Mouse (Mus musculus) limb, embryonic 10.5 days (tissue): ENCODE measurements around the gene Mgat5. TPM values are rescaled to one million over a fixed set of nuclear protein-coding genes. Genes with fewer than 3 reads are reported as not detected.

Experiments
- DNase-seq: peaks from one replicate; pipeline ENCODE4 v3.0.0-alpha.2; 2017; ENCODE audit warnings: low spot score
- H3K27ac ChIP-seq: fragments of 300-500 bp; sonication (generic); 2 replicates; pipeline ENCODE4 v1.5.1; 2016; ENCODE audit warnings: mild to moderate bottlenecking
- H3K27me3 ChIP-seq: fragments of 300-500 bp; sonication (generic); 2 replicates; pipeline ENCODE4 v1.6.1; 2016; ENCODE audit warnings: low read depth, mild to moderate bottlenecking; ENCODE audit not compliant: poor library complexity, severe bottlenecking
- H3K36me3 ChIP-seq: fragments of 300-500 bp; sonication (generic); 2 replicates; pipeline ENCODE4 v1.6.1; 2016; ENCODE audit warnings: mild to moderate bottlenecking, moderate library complexity
- H3K4me1 ChIP-seq: fragments of 300-500 bp; sonication (generic); 2 replicates; pipeline ENCODE4 v1.6.1; 2016
- H3K4me3 ChIP-seq: fragments of 300-500 bp; sonication (generic); 2 replicates; pipeline ENCODE4 v1.5.1; 2016; ENCODE audit warnings: mild to moderate bottlenecking, moderate library complexity
- H3K9me3 ChIP-seq: fragments of 300-500 bp; sonication (generic); replicated peaks from 2 replicates; pipeline ENCODE4 v1.6.1; 2016; ENCODE audit warnings: mild to moderate bottlenecking
- WGBS: fragments of 180-500 bp; shearing (Covaris S2); methylation state at CpG from one replicate; pipeline ENCODE4 v1.1.7; 2016; 5-methylcytosine and 5-hydroxymethylcytosine counted together
- polyA plus RNA-seq: library from polyadenylated mRNA; unstranded; fragments of >200 nt; fragmentation: Nextera tagmentation; extraction: Ambion mirVana; gene quantifications from 2 replicates; pipeline ENCODE4 v1.2.1, GENCODE M21; 2016

The Mgat5 gene
- polyA plus RNA-seq, 1 experiment from 2014 or later: 5.1 TPM

DNA sequence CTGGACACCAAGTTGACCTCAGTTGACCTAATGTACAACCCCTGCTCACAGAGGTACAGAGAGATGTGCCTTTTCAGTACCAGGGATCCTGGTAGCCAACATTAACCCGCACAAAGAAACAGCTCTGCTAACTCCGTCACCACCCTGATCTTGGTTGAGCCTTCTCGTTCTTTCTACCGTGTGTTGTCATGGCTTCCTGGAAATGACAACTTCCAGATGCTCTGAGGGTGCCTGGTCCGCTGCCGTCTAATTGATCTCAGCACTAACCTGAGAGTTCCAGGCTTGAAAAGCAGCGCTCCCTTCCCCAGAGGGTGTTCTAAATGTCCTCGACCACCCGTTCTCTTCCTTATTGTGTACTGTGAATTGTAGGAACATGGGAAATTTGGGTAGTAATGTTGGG, 112.7 kb downstream of the Mgat5 start:
- Histone ChIP-seq H3K36me3 (no peaks in the 10 kb centered on the region), H3K4me1 (peaks cover 27% of the 10 kb centered on the region; the same call in 1 of the 2 replicates), H3K27me3 (no peaks in the 10 kb centered on the region), H3K27ac (no peak overlapping the region), H3K4me3 (no peak overlapping the region), H3K9me3 (no peaks in the 10 kb centered on the region)
- WGBS: 43% methylated on average over 9 of the region's 9 CpGs
- DNase-seq: no peak

GRCm38 (mm10) chr1:127318486-127318885, 113.7 kb downstream of the Mgat5 start:
- Histone ChIP-seq H3K4me1 (peaks cover 27% of the 10 kb centered on the region; the same call in 1 of the 2 replicates), H3K4me3 (no peak overlapping the region), H3K36me3 (peaks cover 5% of the 10 kb centered on the region), H3K27me3 (no peaks in the 10 kb centered on the region), H3K9me3 (no peaks in the 10 kb centered on the region), H3K27ac (no peak overlapping the region)
- DNase-seq: no peak
- WGBS: 88% methylated on average over 7 of the region's 7 CpGs

DNA sequence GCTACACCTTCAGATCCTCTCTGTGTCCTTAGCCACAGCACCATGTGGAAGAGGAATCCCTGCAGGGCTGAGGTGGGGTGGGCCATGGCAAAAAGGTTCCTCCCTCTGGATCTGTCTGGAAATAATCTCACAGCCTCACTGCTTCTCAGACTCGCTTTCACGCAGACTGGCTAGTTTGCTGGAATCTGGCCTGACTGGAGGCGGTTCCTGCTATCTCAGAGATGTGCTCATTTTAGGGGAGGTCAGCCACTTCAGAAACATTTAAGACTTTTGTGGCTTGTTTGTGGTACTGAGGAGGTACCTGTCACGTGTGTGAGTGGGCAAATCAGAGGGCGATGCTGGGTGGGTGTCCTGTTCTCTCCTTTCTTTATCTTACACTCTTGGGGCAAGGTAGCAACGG, 115.0 kb downstream of the Mgat5 start:
- H3K9me3 ChIP-seq: no peaks in the 10 kb centered on the region
- no peak overlapping the region for H3K4me3 ChIP-seq
- WGBS: 83% methylated on average over 6 of the region's 6 CpGs
- no peak for DNase-seq
- H3K4me1 ChIP-seq: peaks cover 18% of the 10 kb centered on the region; the same call in 1 of the 2 replicates
- no peaks in the 10 kb centered on the region for H3K27me3 ChIP-seq
- no peak overlapping the region for H3K27ac ChIP-seq
- H3K36me3 ChIP-seq: peaks cover 7% of the 10 kb centered on the region

DNA sequence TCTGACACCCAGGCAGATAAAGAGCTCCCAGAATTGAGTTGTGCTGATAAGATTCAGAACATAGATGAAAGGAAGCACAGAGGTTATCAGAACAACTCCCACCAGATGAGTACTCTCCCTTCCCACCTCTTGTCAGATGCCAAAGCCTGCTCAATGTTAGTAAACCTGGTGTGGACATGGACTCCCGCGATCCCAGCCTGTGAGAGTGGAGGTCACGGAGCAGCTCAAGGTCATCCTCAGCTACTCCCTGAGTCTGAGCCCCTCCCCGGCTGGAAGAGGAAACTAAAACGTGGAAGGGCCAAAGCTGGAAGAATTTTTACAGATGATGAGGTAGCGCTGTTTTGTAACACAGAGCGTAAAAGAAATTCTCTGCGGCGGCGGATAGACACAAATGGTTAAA, 116.1 kb downstream of the Mgat5 start:
- 85% methylated on average over 10 of the region's 10 CpGs for WGBS
- no peak overlapping the region for H3K4me3 ChIP-seq
- H3K4me1 ChIP-seq: peaks cover 18% of the 10 kb centered on the region; the same call in 1 of the 2 replicates
- no peak overlapping the region for H3K27ac ChIP-seq
- H3K9me3 ChIP-seq: no peaks in the 10 kb centered on the region
- H3K36me3 ChIP-seq: peaks cover 7% of the 10 kb centered on the region
- no peaks in the 10 kb centered on the region for H3K27me3 ChIP-seq
- no peak for DNase-seq

GRCm38 (mm10) chr1:127321638-127322037, 116.8 kb downstream of the Mgat5 start:
- WGBS: 74% methylated on average over 3 of the region's 3 CpGs
- Histone ChIP-seq H3K4me3 (no peak overlapping the region), H3K27me3 (no peaks in the 10 kb centered on the region), H3K27ac (no peak overlapping the region), H3K36me3 (peaks cover 7% of the 10 kb centered on the region), H3K4me1 (peaks cover 18% of the 10 kb centered on the region; the same call in 1 of the 2 replicates), H3K9me3 (no peaks in the 10 kb centered on the region)
- DNase-seq: no peak

DNA sequence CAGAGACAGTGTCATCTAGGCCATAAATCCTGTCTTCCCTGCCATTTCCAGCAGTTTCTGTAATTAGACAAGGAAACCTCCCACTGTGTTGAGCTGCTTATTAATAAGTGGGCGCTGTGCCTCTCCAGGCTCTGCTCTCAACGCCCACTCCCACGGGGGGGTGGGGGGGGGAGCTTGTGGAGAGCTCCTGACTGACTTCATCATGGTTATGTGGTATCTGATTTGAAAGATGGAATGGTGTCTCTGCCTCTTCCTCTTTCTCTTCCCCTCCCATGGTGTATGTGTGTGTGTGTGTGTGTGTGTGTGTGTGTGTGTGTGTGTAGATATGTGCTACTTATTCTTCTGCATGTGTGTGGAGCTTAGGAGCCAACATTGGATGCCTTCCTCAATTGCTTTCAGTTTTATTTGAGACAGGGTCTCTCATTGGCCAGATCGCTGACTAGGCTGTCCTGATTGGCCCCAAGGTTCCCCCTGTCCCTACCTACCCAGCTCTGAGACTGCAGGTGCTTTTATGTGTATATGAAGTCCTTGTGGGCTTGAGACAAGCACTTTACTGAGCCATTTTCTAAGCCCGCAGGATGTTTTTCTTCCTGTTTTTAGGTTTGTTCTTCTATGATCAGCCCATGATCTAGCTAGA, 117.5 kb downstream of the Mgat5 start:
- 79% methylated on average over 5 of the region's 5 CpGs for WGBS
- DNase-seq: no peak

GRCm38 (mm10) chr1:127325601-127326198, 120.9 kb downstream of the Mgat5 start:
- peaks cover 13% of the 10 kb centered on the region; the same call in 1 of the 2 replicates for H3K4me1 ChIP-seq
- H3K36me3 ChIP-seq: peaks cover 7% of the 10 kb centered on the region
- H3K27me3 ChIP-seq: no peaks in the 10 kb centered on the region
- no peak overlapping the region for H3K4me3 ChIP-seq
- no peak for DNase-seq
- WGBS: 76% methylated on average over 8 of the region's 8 CpGs
- H3K27ac ChIP-seq: no peak overlapping the region
- H3K9me3 ChIP-seq: no peaks in the 10 kb centered on the region

More for the DNA sequence above, 117.5 kb downstream of the Mgat5 start:
- Histone ChIP-seq H3K9me3 (no peaks in the 10 kb centered on the region), H3K4me1 (peaks cover 16% of the 10 kb centered on the region; the same call in 1 of the 2 replicates), H3K4me3 (no peak overlapping the region), H3K27ac (no peak overlapping the region), H3K27me3 (no peaks in the 10 kb centered on the region), H3K36me3 (peaks cover 7% of the 10 kb centered on the region)

DNA sequence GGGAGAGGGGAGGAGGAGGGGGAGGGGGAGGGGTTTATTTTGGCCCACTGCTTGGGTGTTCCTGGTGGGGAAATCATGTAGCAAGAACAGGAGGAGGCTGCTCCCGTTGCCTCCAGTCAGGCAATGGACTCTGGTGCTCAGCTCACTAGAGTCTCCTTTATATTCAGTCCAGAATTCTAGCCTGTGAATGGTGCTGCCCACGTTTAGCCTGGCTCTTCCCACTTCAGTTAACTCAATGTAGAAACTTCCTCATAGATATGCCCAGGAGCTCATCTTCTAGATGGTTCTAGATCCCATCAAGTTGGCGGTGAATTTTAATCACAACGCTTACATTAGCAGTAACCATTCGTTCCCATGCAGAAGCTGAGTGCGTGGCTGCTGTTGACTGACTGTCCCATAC, 123.0 kb downstream of the Mgat5 start:
- WGBS: 84% methylated on average over 6 of the region's 6 CpGs

DNA sequence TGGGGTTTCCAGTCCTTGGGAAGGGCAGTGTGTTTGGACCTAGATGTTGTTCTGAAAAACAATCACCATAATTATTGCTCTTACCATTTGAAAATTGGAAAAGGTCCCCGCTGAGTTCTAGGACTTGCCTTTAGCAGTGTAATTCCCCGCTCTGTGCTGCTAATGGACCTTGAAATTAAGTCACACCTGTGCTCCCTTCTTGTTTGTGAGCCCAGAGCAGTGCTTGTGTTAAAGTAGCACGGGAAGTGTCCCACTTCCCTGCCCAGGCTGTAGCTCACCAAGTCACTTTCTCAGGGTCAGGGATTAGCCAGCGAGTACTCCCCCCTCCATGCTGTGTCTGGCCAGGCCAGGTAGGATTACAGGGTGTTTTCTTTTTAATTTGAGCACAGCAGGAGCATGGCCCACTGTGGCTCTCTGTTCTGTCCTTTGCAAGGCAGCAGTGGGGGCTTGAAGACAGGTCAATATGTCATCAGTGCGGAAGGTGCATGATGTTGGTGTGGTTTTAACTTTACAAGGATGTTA, 123.6 kb downstream of the Mgat5 start:
- no peak overlapping the region for H3K4me3 ChIP-seq
- peaks cover 6% of the 10 kb centered on the region; the same call in 1 of the 2 replicates for H3K4me1 ChIP-seq
- no peak overlapping the region for H3K27ac ChIP-seq
- peaks cover 3% of the 10 kb centered on the region; the same call in 1 of the 2 replicates for H3K36me3 ChIP-seq
- WGBS: 48% methylated on average over 5 of the region's 5 CpGs
- no peaks in the 10 kb centered on the region for H3K9me3 ChIP-seq
- H3K27me3 ChIP-seq: no peaks in the 10 kb centered on the region
- DNase-seq: no peak

More for the DNA sequence above, 123.0 kb downstream of the Mgat5 start:
- Histone ChIP-seq H3K9me3 (no peaks in the 10 kb centered on the region), H3K4me1 (peaks cover 6% of the 10 kb centered on the region; the same call in 1 of the 2 replicates), H3K4me3 (no peak overlapping the region), H3K36me3 (peaks cover 7% of the 10 kb centered on the region), H3K27me3 (no peaks in the 10 kb centered on the region), H3K27ac (no peak overlapping the region)
- no peak for DNase-seq

DNA sequence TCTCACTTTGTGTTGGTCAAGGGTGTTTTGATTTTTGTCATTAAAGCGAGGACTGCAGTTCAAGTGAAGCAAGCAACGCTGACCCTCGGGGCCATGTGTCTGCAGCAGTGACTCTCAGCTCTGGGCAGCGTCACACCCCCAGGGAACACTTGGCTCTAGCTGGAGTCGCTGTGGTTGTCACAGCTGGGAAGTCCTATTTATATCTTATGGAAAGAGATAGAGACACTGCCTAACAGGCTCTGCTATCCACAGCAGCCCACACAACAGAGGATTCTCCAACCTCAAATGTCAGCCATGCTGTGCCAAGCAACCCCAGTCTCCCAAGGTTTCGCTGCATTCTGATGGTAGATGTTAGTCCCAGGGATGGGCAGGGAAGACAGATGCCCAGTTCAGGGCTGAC, 125.0 kb downstream of the Mgat5 start:
- Histone ChIP-seq H3K4me1 (peaks cover 6% of the 10 kb centered on the region; the same call in 1 of the 2 replicates), H3K4me3 (no peak overlapping the region), H3K27me3 (no peaks in the 10 kb centered on the region), H3K36me3 (no peaks in the 10 kb centered on the region), H3K9me3 (no peaks in the 10 kb centered on the region), H3K27ac (no peak overlapping the region)
- DNase-seq: no peak
- WGBS: 93% methylated on average over 6 of the region's 6 CpGs

DNA sequence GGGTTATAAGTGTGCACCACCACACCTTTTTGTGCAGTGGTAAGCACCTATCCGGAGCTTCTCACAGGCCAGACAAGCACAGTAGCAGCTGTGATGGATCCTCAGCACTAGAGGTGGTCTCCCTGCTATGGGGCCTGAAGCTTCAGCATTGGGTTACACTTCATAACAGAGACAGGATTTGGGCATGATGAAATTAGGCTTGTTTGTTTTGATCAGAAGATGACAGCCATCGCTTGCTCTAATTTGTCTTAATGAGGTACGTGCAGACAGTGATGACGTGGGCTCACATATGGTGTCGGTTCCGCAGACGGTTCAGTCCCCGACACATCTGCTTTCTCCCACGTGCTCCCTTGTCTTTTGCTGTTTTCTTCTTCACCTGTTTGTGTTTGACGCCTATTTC, 132.9 kb downstream of the Mgat5 start:
- 84% methylated on average over 10 of the region's 10 CpGs for WGBS
- no peak overlapping the region for H3K4me3 ChIP-seq
- no peaks in the 10 kb centered on the region for H3K36me3 ChIP-seq
- no peak for DNase-seq
- H3K27ac ChIP-seq: no peak overlapping the region
- no peaks in the 10 kb centered on the region for H3K4me1 ChIP-seq
- no peaks in the 10 kb centered on the region for H3K27me3 ChIP-seq
- H3K9me3 ChIP-seq: no peaks in the 10 kb centered on the region

DNA sequence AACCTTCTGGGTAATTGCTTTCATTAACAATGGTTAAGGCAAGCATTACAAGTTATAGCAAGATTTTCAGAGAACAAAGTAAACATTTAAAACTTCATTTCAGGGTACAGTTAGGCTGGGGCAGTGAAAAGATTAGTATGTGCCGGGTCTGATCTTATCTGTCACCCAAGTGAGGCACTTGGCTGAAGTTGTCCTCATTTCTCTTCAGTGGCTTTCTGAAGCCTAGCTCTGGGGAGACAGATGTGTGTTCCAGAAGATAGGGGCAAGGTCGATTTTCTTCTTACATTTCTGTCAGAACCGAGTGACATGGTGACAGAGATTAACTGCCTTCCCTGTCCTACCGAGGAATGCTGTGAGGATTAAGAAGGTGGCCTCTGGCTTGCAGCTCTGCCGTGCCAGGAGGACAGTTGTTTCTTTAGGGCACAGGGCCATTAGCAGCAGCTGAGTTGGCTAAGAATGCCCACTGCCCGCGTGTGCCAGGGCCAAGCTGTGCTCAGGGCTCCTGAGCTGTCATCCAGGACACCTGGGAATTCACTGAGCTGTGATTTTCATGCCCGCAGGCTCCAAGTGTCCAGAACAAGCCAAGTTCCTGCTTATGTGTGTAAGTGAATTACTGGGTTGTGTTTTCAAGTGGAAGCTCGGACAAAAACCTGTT, 134.1 kb downstream of the Mgat5 start:
- 71% methylated on average over 9 of the region's 9 CpGs for WGBS
- no peak for DNase-seq
- H3K36me3 ChIP-seq: no peaks in the 10 kb centered on the region
- no peaks in the 10 kb centered on the region for H3K27me3 ChIP-seq
- no peak overlapping the region for H3K4me3 ChIP-seq
- peaks cover 8% of the 10 kb centered on the region for H3K4me1 ChIP-seq
- no peak overlapping the region for H3K27ac ChIP-seq
- H3K9me3 ChIP-seq: no peaks in the 10 kb centered on the region

DNA sequence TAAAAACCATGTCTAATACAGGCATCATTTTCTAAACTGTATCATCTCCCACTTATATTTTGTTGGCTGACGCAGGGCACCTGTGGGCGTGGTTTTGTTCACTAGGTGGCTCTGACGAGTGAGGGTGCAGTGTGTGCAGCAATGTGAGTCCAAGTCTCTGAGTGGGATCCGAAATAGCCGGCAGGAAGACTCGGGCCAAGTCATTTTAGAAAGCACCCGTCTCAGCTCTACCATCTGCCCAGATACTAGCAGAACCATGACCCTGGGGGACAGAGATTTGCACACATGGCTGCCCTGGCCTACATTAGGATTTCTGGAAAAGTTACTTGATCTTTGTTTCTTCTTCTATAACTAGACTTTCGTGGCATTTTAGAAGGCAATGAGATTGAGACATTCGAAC, 135.5 kb downstream of the Mgat5 start:
- Histone ChIP-seq H3K27me3 (no peaks in the 10 kb centered on the region), H3K4me3 (no peak overlapping the region), H3K9me3 (no peaks in the 10 kb centered on the region), H3K4me1 (peaks cover 17% of the 10 kb centered on the region), H3K27ac (no peak overlapping the region), H3K36me3 (no peaks in the 10 kb centered on the region)
- WGBS: 88% methylated on average over 9 of the region's 9 CpGs
- no peak for DNase-seq
